Mouse (Mus musculus) myocyte (in vitro differentiated cells): ENCODE results near the gene Uqcrh. TPM values are rescaled to one million over a fixed set of nuclear protein-coding genes. Genes with fewer than 3 reads are reported as not detected.

Experiments used
- H3K27me3 ChIP-seq: one replicate; pipeline ENCODE4 v1.6.1; 2011; ENCODE audit not compliant: control insufficient read depth, insufficient read depth, insufficient read length
- H3K36me3 ChIP-seq: one replicate; pipeline ENCODE4 v1.6.1; 2011; ENCODE audit not compliant: control insufficient read depth, insufficient read depth
- H3K4me2 ChIP-seq: one replicate; pipeline ENCODE4 v1.6.1; 2011; ENCODE audit warnings: low read depth, control low read depth
- H3K4me3 ChIP-seq: one replicate; pipeline ENCODE4 v1.5.1; 2011; ENCODE audit warnings: mild to moderate bottlenecking, control low read depth, moderate library complexity
- H3K79me2 ChIP-seq: one replicate; pipeline ENCODE4 v1.6.1; 2011; ENCODE audit not compliant: control insufficient read depth, insufficient read depth
- H3ac ChIP-seq: one replicate; pipeline ENCODE4 v1.6.1; 2011; ENCODE audit not compliant: control insufficient read depth, insufficient read length
- CEBPB ChIP-seq: IDR thresholded peaks from 2 replicates; pipeline ENCODE4 v1.6.1; 2011; ENCODE audit warnings: mild to moderate bottlenecking, moderate library complexity; ENCODE audit not compliant: poor library complexity, insufficient read depth, severe bottlenecking
- E2F4 ChIP-seq: IDR thresholded peaks from one replicate; pipeline ENCODE4 v1.6.1; 2011; ENCODE audit warnings: mild to moderate bottlenecking, control low read depth, moderate library complexity; ENCODE audit not compliant: insufficient read depth
- MAX ChIP-seq: IDR thresholded peaks from one replicate; pipeline ENCODE4 v1.6.1; 2011; ENCODE audit warnings: low read depth, mild to moderate bottlenecking, control low read depth
- MYOD1 ChIP-seq, 3 experiments: IDR thresholded peaks; one replicate each; pipeline ENCODE4 v1.6.1; 2011; ENCODE audit warnings: control low read depth in 2 of 3, low read depth in 2 of 3, mild to moderate bottlenecking in 2 of 3, moderate library complexity in 1 of 3; ENCODE audit not compliant: insufficient read length in 2 of 3, control insufficient read depth in 1 of 3
- MYOG ChIP-seq, 3 experiments: IDR thresholded peaks; one replicate each; pipeline ENCODE4 v1.6.1; 2011; ENCODE audit warnings: control low read depth in 2 of 3, low read depth in 2 of 3, mild to moderate bottlenecking in 2 of 3; ENCODE audit not compliant: insufficient read length in 2 of 3, control insufficient read depth in 1 of 3, insufficient read depth in 1 of 3
- POLR2A ChIP-seq: IDR thresholded peaks from one replicate; pipeline ENCODE4 v1.6.1; 2011; ENCODE audit warnings: low read depth, mild to moderate bottlenecking, control low read depth, moderate library complexity; ENCODE audit not compliant: insufficient read length
- POLR2AphosphoS2 ChIP-seq: IDR thresholded peaks from one replicate; pipeline ENCODE4 v1.6.1; 2011; ENCODE audit warnings: low read depth, control low read depth; ENCODE audit not compliant: insufficient read length
- REST ChIP-seq: IDR thresholded peaks from one replicate; pipeline ENCODE4 v1.6.1; 2011; ENCODE audit warnings: mild to moderate bottlenecking, control low read depth, moderate library complexity; ENCODE audit not compliant: insufficient read depth, insufficient read length
- SRF ChIP-seq: IDR thresholded peaks from one replicate; pipeline ENCODE4 v1.6.1; 2011; ENCODE audit warnings: low read depth; ENCODE audit not compliant: control insufficient read depth, insufficient read length
- TCF12 ChIP-seq: IDR thresholded peaks from one replicate; pipeline ENCODE4 v1.6.1; 2011; ENCODE audit warnings: mild to moderate bottlenecking, control low read depth; ENCODE audit not compliant: poor library complexity, insufficient read depth, severe bottlenecking
- TCF3 ChIP-seq: IDR thresholded peaks from one replicate; pipeline ENCODE4 v1.6.1; 2011; ENCODE audit warnings: low read depth, control low read depth; ENCODE audit not compliant: insufficient read length
- USF1 ChIP-seq: IDR thresholded peaks from one replicate; pipeline ENCODE4 v1.6.1; 2011; ENCODE audit warnings: low read depth, mild to moderate bottlenecking, control low read depth, moderate library complexity
- polyA plus RNA-seq: library from polyadenylated mRNA; unstranded; fragments of >200 nt; fragmentation: generic; extraction: Trizol; gene quantifications from one replicate; pipeline ENCODE4 v1.2.1, GENCODE M21; 2012; ENCODE audit warnings: missing spikeins

The Uqcrh gene
- polyA plus RNA-seq, 1 experiment, result 835 TPM

- peaks cover 78% of the 10 kb centered on the region for H3K36me3 ChIP-seq
- no peak overlapping the region for H3K4me2 ChIP-seq
- H3ac ChIP-seq, result no peak overlapping the region
- no peak overlapping the region for H3K4me3 ChIP-seq
- H3K79me2 ChIP-seq, result no peaks in the 10 kb centered on the region
- no peak for TF ChIP-seq USF1
- TF ChIP-seq MYOG (IDR thresholded peaks at IDR 0.05; ENCODE audit: control insufficient read depth in 1 of 3, insufficient read depth in 1 of 3, insufficient read length in 2 of 3, low read depth in 2 of 3), result no peak
- no peak for TF ChIP-seq SRF
- TF ChIP-seq POLR2AphosphoS2, result no peak
- no peak for TF ChIP-seq TCF3
- TF ChIP-seq MYOD1 (IDR thresholded peaks at IDR 0.05; ENCODE audit: control insufficient read depth in 1 of 3, insufficient read length in 2 of 3, low read depth in 2 of 3), result peak in 2 of 3 experiments; percentile 9 to 18
- TF ChIP-seq POLR2A, result no peak
- H3K27me3 ChIP-seq, result no peaks in the 10 kb centered on the region
These were observed 13.8 kb upstream of the Uqcrh start for GRCm38 (mm10) chr4:116088510-116089249.

- Histone ChIP-seq H3K79me2 (peaks cover 63% of the 10 kb centered on the region), H3K36me3 (peaks cover 18% of the 10 kb centered on the region), H3K27me3 (no peaks in the 10 kb centered on the region), H3K4me3 (peak overlapping the region; percentile 71), H3K4me2 (peak overlapping the region; percentile 89), H3ac (peak overlapping the region; percentile 80)
- TF ChIP-seq REST (no peak), E2F4 (no peak)
These were observed 2.6 kb upstream of the Uqcrh start for GRCm38 (mm10) chr4:116077240-116078095.

- Histone ChIP-seq H3K27me3 (no peaks in the 10 kb centered on the region), H3K4me2 (peak overlapping the region; percentile 89), H3ac (peak overlapping the region; percentile 80), H3K4me3 (peak overlapping the region; percentile 71), H3K79me2 (peaks cover 71% of the 10 kb centered on the region), H3K36me3 (peaks cover 18% of the 10 kb centered on the region)
- TF ChIP-seq MYOG (IDR thresholded peaks at IDR 0.05; ENCODE audit: control insufficient read depth in 1 of 3, insufficient read depth in 1 of 3, insufficient read length in 2 of 3, low read depth in 2 of 3) (no peak), MAX (no peak)
These were observed 1.7 kb upstream of the Uqcrh start for GRCm38 (mm10) chr4:116076369-116077231.

- peaks cover 13% of the 10 kb centered on the region for H3K36me3 ChIP-seq
- peaks cover 79% of the 10 kb centered on the region for H3K79me2 ChIP-seq
- H3K4me2 ChIP-seq, result peak overlapping the region; percentile 89
- H3K4me3 ChIP-seq, result peak overlapping the region; percentile 71
- H3K27me3 ChIP-seq, result no peaks in the 10 kb centered on the region
- TF ChIP-seq MYOG (IDR thresholded peaks at IDR 0.05; ENCODE audit: control insufficient read depth in 1 of 3, insufficient read depth in 1 of 3, insufficient read length in 2 of 3, low read depth in 2 of 3) (no peak), MYOD1 (IDR thresholded peaks at IDR 0.05; ENCODE audit: control insufficient read depth in 1 of 3, insufficient read length in 2 of 3, low read depth in 2 of 3) (no peak), POLR2AphosphoS2 (no peak), CEBPB (no peak), POLR2A (no peak), USF1 (no peak), TCF3 (no peak), TCF12 (no peak), E2F4 (no peak), MAX (no peak), REST (no peak), SRF (no peak)
- H3ac ChIP-seq, result peak overlapping the region; percentile 80
These were observed 929 bp upstream of the Uqcrh start for GRCm38 (mm10) chr4:116075631-116076368.
